Mouse (Mus musculus) embryonic facial prominence, embryonic 11.5 days (tissue): ENCODE results near the gene Sapcd2. TPM values are rescaled to one million over a fixed set of nuclear protein-coding genes. Genes with fewer than 3 reads are reported as not detected.
"Not testable (repeated sequence)": the region's sequence is repeated elsewhere in the genome, so short reads cannot be mapped to it uniquely, and the experiment has no call there.

Experiments
- ATAC-seq: fragments of 200-750 bp; cut with Nextera tagmentation; replicated peaks from 2 replicates; pipeline ENCODE4 v1.8.0; 2017; ENCODE audit warnings: low read depth; ENCODE audit not compliant: insufficient number of reproducible peaks, low FRiP score, low TSS enrichment
- DNase-seq: peaks from one replicate; pipeline ENCODE4 v3.0.0-alpha.2; 2015; ENCODE audit warnings: low spot score
- H3K27ac ChIP-seq: fragments of 300-500 bp; sonication (generic); replicated peaks from 2 replicates; pipeline ENCODE4 v1.5.1; 2014; ENCODE audit warnings: mild to moderate bottlenecking, low read depth, low read length, control low read depth
- H3K27me3 ChIP-seq: fragments of 300-500 bp; sonication (generic); 2 replicates; pipeline ENCODE4 v1.6.1; 2014; ENCODE audit warnings: mild to moderate bottlenecking, low read length, moderate library complexity, mixed read lengths; ENCODE audit not compliant: control insufficient read depth, insufficient read depth
- H3K36me3 ChIP-seq: fragments of 300-500 bp; sonication (generic); replicated peaks from 2 replicates; pipeline ENCODE4 v1.6.1; 2014; ENCODE audit warnings: low read depth, mild to moderate bottlenecking, low read length, moderate library complexity, mixed read lengths; ENCODE audit not compliant: control insufficient read depth, insufficient read depth
- H3K4me1 ChIP-seq: fragments of 300-500 bp; sonication (generic); 2 replicates; pipeline ENCODE4 v1.6.1; 2014; ENCODE audit warnings: low read length, mixed read lengths; ENCODE audit not compliant: control insufficient read depth, insufficient read depth
- H3K4me2 ChIP-seq: fragments of 300-500 bp; sonication (generic); 2 replicates; pipeline ENCODE4 v1.6.1; 2014; ENCODE audit warnings: low read depth, mild to moderate bottlenecking, control low read depth, low read length, moderate library complexity
- H3K4me3 ChIP-seq: fragments of 300-500 bp; sonication (generic); 2 replicates; pipeline ENCODE4 v1.5.1; 2014; ENCODE audit warnings: low read depth, low read length, control low read depth
- H3K9ac ChIP-seq: fragments of 300-500 bp; sonication (generic); replicated peaks from 2 replicates; pipeline ENCODE4 v1.6.1; 2014; ENCODE audit warnings: mild to moderate bottlenecking, control low read depth, low read length
- H3K9me3 ChIP-seq: fragments of 300-500 bp; sonication (generic); replicated peaks from 2 replicates; pipeline ENCODE4 v1.6.1; 2016; ENCODE audit warnings: mild to moderate bottlenecking, low read length, inconsistent platforms, mixed read lengths; ENCODE audit not compliant: control insufficient read depth
- WGBS: fragments of 180-500 bp; shearing (Covaris S2); extraction: QIAGEN DNeasy Blood & Tissue Kit; methylation state at CpG from one replicate; pipeline ENCODE4 v1.1.7; 2014; 5-methylcytosine and 5-hydroxymethylcytosine counted together
- polyA plus RNA-seq: library from polyadenylated mRNA; unstranded; fragments of >200 nt; fragmentation: Nextera tagmentation; extraction: Ambion mirVana; gene quantifications from 2 replicates; pipeline ENCODE4 v1.2.1, GENCODE M21; 2014

The Sapcd2 gene
- polyA plus RNA-seq, 1 experiment from 2014 or later, result 39.1 TPM

DNA sequence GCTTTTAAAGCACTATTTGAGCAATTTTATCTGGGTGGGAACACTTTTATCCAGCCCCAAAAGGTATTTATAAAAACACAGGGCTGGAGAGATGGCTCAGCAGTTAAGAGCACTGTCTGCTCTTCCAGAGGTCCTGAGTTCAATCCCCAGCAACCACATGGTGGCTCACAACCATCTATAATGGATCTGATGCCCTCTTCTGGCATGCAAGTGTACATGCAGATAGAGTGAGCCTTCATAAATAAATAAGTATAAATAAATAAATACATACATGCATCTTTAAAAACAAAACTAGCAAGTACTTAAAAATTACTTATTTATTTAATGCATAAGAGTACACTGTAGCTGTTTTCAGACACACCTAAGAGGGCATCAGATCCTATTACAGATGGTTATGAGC, 41.3 kb downstream of the Sapcd2 start:
- H3K4me3 ChIP-seq, H3K9me3 ChIP-seq, ATAC-seq, H3K4me1 ChIP-seq, H3K9ac ChIP-seq, H3K36me3 ChIP-seq, DNase-seq, H3K4me2 ChIP-seq, H3K27me3 ChIP-seq, H3K27ac ChIP-seq: not testable (repeated sequence)

GRCm38 (mm10) chr2:25417426-25417825, 45.3 kb downstream of the Sapcd2 start:
- Histone ChIP-seq H3K27ac (no peak overlapping the region), H3K9me3 (no peaks in the 10 kb centered on the region), H3K36me3 (no peaks in the 10 kb centered on the region), H3K27me3 (no peaks in the 10 kb centered on the region), H3K4me1 (no peaks in the 10 kb centered on the region), H3K4me3 (no peak overlapping the region), H3K4me2 (no peak overlapping the region), H3K9ac (no peak overlapping the region)
- WGBS, result 23% methylated on average over 3 of the region's 3 CpGs
- DNase-seq, result no peak
- no peak for ATAC-seq

GRCm38 (mm10) chr2:25421896-25422295, 49.8 kb downstream of the Sapcd2 start:
- H3K4me2 ChIP-seq, result no peak overlapping the region
- 21% methylated on average over 3 of the region's 3 CpGs for WGBS

DNA sequence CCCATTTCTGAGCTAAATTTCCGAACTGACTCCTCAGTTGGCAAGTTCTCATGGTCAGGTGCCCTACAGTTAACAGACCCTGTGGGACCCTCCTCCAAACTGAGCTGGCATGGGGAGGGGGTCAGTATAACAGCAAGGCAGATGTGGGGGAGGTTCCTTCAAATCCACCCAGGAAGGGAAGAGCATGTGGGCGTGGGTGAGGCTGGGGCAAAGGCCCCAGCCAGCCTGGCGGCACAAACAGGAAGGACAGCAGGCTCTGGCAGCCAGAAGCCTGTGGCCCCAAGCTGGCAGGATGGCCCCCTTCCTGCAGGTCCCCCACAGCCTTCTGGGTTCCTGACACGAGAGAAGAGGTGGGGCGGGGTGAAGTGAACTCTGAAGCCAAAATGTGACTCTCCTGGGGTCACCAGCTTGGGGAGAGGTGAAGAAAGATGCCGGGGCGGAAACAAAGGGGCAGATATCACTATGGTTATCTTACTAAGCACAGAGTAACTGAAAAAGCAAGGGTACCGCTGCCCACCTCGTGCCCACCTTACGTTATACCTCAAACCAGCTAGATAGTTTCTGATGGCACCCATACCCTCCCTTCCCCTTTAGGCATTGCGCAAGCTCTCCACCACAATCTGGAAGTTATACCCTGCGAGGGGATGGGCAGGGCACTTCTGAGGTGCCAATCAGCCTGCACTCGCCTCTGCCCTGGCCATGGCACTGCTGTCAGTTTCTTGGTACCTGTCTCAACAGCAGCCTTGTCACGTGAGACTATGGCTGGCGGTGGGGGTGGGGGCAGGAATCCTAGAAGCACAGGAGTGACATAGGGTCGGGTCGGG, 50.7 kb downstream of the Sapcd2 start, which contains the start of gene Fut7:
Gene Fut7 (plus strand): TSS at position 681 of the 824 bp plus-strand sequence.
- Histone ChIP-seq H3K9ac (0 out of 2 replicates have a peak within 1 kb of the TSS, but pooled peaks have one; percentile 11), H3K36me3 (no peaks in the 10 kb centered on the region), H3K4me2 (no peak within 1 kb of the TSS), H3K4me1 (no peaks in the 10 kb centered on the region), H3K27ac (no peak within 1 kb of the TSS), H3K4me3 (no peak within 1 kb of the TSS), H3K27me3 (peaks cover 14% of the 10 kb centered on the region), H3K9me3 (no peaks in the 10 kb centered on the region)
- ATAC-seq (no peak), DNase-seq (no peak)
- WGBS, result 63% methylated on average over 17 of the region's 17 CpGs

More at GRCm38 (mm10) chr2:25421896-25422295, 49.8 kb downstream of the Sapcd2 start:
- DNase-seq (peak; percentile 82), ATAC-seq (no peak)
- peaks cover 14% of the 10 kb centered on the region for H3K27me3 ChIP-seq
- H3K9ac ChIP-seq, result no peak overlapping the region
- H3K27ac ChIP-seq, result no peak overlapping the region
- no peaks in the 10 kb centered on the region for H3K36me3 ChIP-seq
- H3K4me3 ChIP-seq, result no peak overlapping the region
- no peaks in the 10 kb centered on the region for H3K4me1 ChIP-seq
- no peaks in the 10 kb centered on the region for H3K9me3 ChIP-seq

DNA sequence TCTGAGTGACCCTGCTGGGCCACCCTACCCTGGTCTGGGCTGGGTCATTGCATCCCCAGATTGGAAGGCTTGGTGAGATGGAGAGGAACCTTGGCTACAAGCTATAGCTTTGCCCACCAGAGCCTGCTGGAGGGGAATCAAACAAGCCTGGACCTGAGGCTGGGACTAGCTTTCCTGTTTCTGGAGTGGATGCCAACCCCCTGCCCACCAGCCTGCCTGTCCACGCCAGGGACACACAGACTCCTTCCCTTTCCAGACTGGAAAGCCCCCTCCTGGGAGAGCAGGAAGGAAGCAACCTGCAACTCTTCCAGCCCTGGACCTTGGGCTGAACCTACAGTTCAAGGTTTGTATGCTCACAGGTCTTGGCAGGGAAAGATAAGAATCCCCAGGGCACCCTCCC, 51.5 kb downstream of the Sapcd2 start:
- Histone ChIP-seq H3K4me3 (no peak overlapping the region), H3K9me3 (no peaks in the 10 kb centered on the region), H3K27me3 (peaks cover 14% of the 10 kb centered on the region), H3K9ac (no peak overlapping the region), H3K4me1 (no peaks in the 10 kb centered on the region), H3K36me3 (no peaks in the 10 kb centered on the region), H3K27ac (no peak overlapping the region), H3K4me2 (no peak overlapping the region)
- ATAC-seq, result no peak
- no peak for DNase-seq
- 63% methylated on average over 1 of the region's 1 CpGs for WGBS

- Histone ChIP-seq H3K36me3 (no peaks in the 10 kb centered on the region), H3K9ac (no peak overlapping the region), H3K4me1 (no peaks in the 10 kb centered on the region), H3K27me3 (peaks cover 18% of the 10 kb centered on the region), H3K27ac (no peak overlapping the region), H3K9me3 (no peaks in the 10 kb centered on the region), H3K4me3 (no peak overlapping the region), H3K4me2 (no peak overlapping the region)
- DNase-seq (no peak), ATAC-seq (no peak)
- 43% methylated on average over 27 of the region's 27 CpGs for WGBS
Observed at GRCm38 (mm10) chr2:25425481-25425880, 53.4 kb downstream of the Sapcd2 start.

- peaks cover 18% of the 10 kb centered on the region for H3K27me3 ChIP-seq
- 26% methylated on average over 5 of the region's 5 CpGs for WGBS
- H3K4me1 ChIP-seq, result no peaks in the 10 kb centered on the region
- H3K9ac ChIP-seq, result no peak overlapping the region
- DNase-seq (peak; percentile 84), ATAC-seq (no peak)
- no peaks in the 10 kb centered on the region for H3K36me3 ChIP-seq
- H3K9me3 ChIP-seq, result no peaks in the 10 kb centered on the region
- H3K4me2 ChIP-seq, result no peak overlapping the region
- H3K27ac ChIP-seq, result no peak overlapping the region
- H3K4me3 ChIP-seq, result no peak overlapping the region
Observed at GRCm38 (mm10) chr2:25426721-25427191, 54.6 kb downstream of the Sapcd2 start.

GRCm38 (mm10) chr2:25427256-25427655, 55.1 kb downstream of the Sapcd2 start:
- WGBS, result 93% methylated on average over 5 of the region's 5 CpGs
- no peaks in the 10 kb centered on the region for H3K36me3 ChIP-seq
- no peak overlapping the region for H3K4me2 ChIP-seq
- no peak overlapping the region for H3K4me3 ChIP-seq
- peaks cover 18% of the 10 kb centered on the region for H3K27me3 ChIP-seq
- ATAC-seq (no peak), DNase-seq (no peak)
- H3K4me1 ChIP-seq, result no peaks in the 10 kb centered on the region
- no peak overlapping the region for H3K9ac ChIP-seq
- H3K27ac ChIP-seq, result no peak overlapping the region
- no peaks in the 10 kb centered on the region for H3K9me3 ChIP-seq
